Mouse (Mus musculus) neural tube, embryonic 11.5 days (tissue): ENCODE measurements around the gene Itpr1. TPM values are rescaled to one million over a fixed set of nuclear protein-coding genes. Genes with fewer than 3 reads are reported as not detected.

Experiments
- ATAC-seq: fragments of 200-750 bp; cut with Nextera tagmentation; 2 replicates; pipeline ENCODE4 v1.8.0; 2017; ENCODE audit warnings: moderate number of reproducible peaks, mild to moderate bottlenecking, moderate TSS enrichment, moderate library complexity; ENCODE audit not compliant: insufficient read depth, low FRiP score, low TSS enrichment
- DNase-seq: peaks from one replicate; pipeline ENCODE4 v3.0.0-alpha.2; 2015; ENCODE audit warnings: low spot score
- H3K27ac ChIP-seq: fragments of 300-500 bp; sonication (generic); 2 replicates; pipeline ENCODE4 v1.5.1; 2014; ENCODE audit warnings: low read depth, mild to moderate bottlenecking, low read length
- H3K27me3 ChIP-seq: fragments of 300-500 bp; sonication (generic); 2 replicates; pipeline ENCODE4 v1.6.1; 2014; ENCODE audit warnings: mild to moderate bottlenecking, low read length, mixed read lengths; ENCODE audit not compliant: control insufficient read depth, insufficient read depth
- H3K36me3 ChIP-seq: fragments of 300-500 bp; sonication (generic); 2 replicates; pipeline ENCODE4 v1.6.1; 2014; ENCODE audit warnings: mild to moderate bottlenecking, low read length, moderate library complexity, mixed read lengths; ENCODE audit not compliant: control insufficient read depth, insufficient read depth
- H3K4me1 ChIP-seq: fragments of 300-500 bp; sonication (generic); 2 replicates; pipeline ENCODE4 v1.6.1; 2014; ENCODE audit warnings: low read length, mixed read lengths; ENCODE audit not compliant: control insufficient read depth, insufficient read depth
- H3K4me2 ChIP-seq: fragments of 300-500 bp; sonication (generic); 2 replicates; pipeline ENCODE4 v1.6.1; 2014; ENCODE audit warnings: low read depth, mild to moderate bottlenecking, moderate library complexity
- H3K4me3 ChIP-seq: fragments of 300-500 bp; sonication (generic); 2 replicates; pipeline ENCODE4 v1.5.1; 2014; ENCODE audit warnings: low read depth, low read length
- H3K9ac ChIP-seq: fragments of 300-500 bp; sonication (generic); 2 replicates; pipeline ENCODE4 v1.6.1; 2014; ENCODE audit warnings: mild to moderate bottlenecking, low read length
- H3K9me3 ChIP-seq: fragments of 300-500 bp; sonication (generic); 2 replicates; pipeline ENCODE4 v1.6.1; 2016; ENCODE audit warnings: low read length; ENCODE audit not compliant: control insufficient read depth
- WGBS: fragments of 180-500 bp; shearing (Covaris S2); extraction: QIAGEN DNeasy Blood & Tissue Kit; methylation state at CpG from one replicate; pipeline ENCODE4 v1.1.7; 2014; 5-methylcytosine and 5-hydroxymethylcytosine counted together
- polyA plus RNA-seq: library from polyadenylated mRNA; unstranded; fragments of >200 nt; fragmentation: Nextera tagmentation; extraction: Ambion mirVana; gene quantifications from 2 replicates; pipeline ENCODE4 v1.2.1, GENCODE M21; 2014

Itpr1 gene
- polyA plus RNA-seq, 1 experiment from 2014 or later = 8.4 TPM

DNA sequence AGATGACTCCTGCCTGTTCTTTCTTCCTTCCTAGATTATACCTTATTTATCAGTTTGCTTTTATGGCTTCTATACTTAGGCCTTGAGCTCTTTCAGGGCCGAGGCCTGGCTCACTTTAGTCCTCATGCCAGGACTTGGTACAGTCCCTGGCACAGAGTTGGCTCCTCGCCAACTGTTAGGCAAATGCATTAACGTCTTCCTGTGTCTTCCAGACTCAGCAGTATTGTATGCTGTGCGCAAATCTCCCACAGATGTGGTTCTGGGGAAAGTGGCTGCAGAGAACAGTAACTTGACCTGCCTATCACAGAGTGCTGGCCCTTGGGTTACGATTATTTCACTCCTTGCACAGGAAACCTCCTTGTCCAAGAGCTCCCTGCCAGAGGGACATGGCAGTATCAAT lies 27.9 kb downstream of the Itpr1 start:
- Histone ChIP-seq H3K9ac (no peak overlapping the region), H3K9me3 (no peaks in the 10 kb centered on the region), H3K27ac (no peak overlapping the region), H3K4me1 (peaks cover 2% of the 10 kb centered on the region; the same call in 1 of the 2 replicates), H3K27me3 (no peaks in the 10 kb centered on the region), H3K4me3 (no peak overlapping the region), H3K4me2 (no peak overlapping the region), H3K36me3 (no peaks in the 10 kb centered on the region)
- WGBS = 77% methylated on average over 5 of the region's 5 CpGs
- no peak for ATAC-seq
- no peak for DNase-seq

DNA sequence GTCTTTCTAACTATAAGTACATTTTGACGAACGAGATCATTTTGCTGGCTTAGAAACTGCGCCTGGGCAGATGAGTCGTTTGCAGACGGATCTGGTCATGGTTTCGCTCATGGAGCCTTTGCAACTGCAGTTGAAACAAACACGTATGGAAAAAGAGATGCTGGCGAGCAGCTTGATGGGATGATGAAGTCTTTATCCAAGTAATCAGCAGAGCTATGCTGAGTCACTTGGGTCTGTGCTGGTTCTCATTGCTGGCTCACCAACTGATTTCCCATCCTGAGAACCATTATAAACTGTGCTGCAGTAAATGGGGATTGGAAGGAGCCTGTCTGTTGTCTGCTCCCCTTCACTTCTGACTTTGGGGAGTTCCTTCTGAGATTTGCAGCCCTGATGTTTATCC lies 31.7 kb downstream of the Itpr1 start:
- DNase-seq (no peak), ATAC-seq (no peak)
- peaks cover 4% of the 10 kb centered on the region; the same call in 1 of the 2 replicates for H3K4me1 ChIP-seq
- H3K4me2 ChIP-seq = no peak overlapping the region
- no peak overlapping the region for H3K9ac ChIP-seq
- no peaks in the 10 kb centered on the region for H3K36me3 ChIP-seq
- H3K27me3 ChIP-seq = no peaks in the 10 kb centered on the region
- H3K9me3 ChIP-seq = no peaks in the 10 kb centered on the region
- no peak overlapping the region for H3K27ac ChIP-seq
- no peak overlapping the region for H3K4me3 ChIP-seq
- 92% methylated on average over 8 of the region's 8 CpGs for WGBS

DNA sequence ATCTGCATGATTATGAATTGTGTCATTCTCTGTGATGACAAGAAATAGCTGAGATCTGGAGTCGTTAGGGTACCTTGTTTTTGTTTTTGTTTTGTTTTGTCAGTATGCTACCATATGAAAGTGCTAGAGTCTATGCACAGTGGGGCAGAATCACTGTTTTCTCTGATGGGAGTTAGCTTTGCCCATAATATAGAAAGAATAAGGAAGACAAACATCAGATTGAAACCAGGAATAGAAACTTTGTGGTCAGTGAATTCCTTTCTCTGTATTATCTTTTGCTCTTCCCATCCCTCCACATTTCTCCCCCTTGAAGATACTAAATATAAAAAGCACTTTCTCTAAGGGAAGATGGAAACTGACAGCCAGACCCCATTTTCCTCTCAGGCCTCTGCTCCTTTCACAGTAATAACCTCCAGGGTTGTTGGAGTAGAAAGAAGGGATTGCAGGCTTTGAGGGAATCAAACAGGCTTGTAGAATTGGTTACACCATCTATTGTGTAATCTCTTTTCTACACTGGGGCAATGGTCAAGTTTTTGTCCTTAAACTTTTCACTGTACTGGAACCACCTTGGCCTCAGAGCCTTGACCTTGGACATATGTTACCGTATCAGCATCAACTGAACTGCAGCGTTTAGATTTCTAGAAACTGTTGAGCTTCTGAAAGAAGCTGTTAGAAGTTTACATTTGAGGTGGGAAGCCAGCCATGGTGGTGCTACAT lies 33.6 kb downstream of the Itpr1 start:
- no peak overlapping the region for H3K4me2 ChIP-seq
- no peak for ATAC-seq
- H3K36me3 ChIP-seq = no peaks in the 10 kb centered on the region
- no peak overlapping the region for H3K27ac ChIP-seq
- no peak for DNase-seq
- H3K9me3 ChIP-seq = no peaks in the 10 kb centered on the region
- WGBS = 87% methylated on average over 3 of the region's 3 CpGs
- no peaks in the 10 kb centered on the region for H3K27me3 ChIP-seq
- H3K9ac ChIP-seq = no peak overlapping the region
- peaks cover 4% of the 10 kb centered on the region; the same call in 1 of the 2 replicates for H3K4me1 ChIP-seq
- no peak overlapping the region for H3K4me3 ChIP-seq

DNA sequence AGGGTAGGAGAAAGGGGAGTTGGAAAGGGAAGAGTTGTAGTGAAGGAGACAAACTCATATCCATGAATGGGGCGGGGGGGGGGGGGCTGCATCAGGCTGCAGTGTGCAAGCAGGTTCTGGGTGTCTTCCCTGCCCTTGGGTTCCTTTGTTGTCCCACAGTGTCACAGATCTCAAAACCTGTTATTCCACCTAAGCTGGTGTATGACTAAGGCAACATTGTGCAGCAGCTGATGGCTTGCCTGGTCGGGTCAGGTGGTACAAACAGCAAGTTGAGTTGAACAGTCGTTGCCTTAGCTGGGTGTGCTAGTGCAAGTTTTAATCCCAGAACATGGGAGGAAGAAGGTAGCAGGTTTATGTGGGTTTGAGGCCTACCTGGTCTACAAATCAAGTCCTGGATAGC lies 34.3 kb downstream of the Itpr1 start:
- Histone ChIP-seq H3K27me3 (no peaks in the 10 kb centered on the region), H3K4me1 (peaks cover 4% of the 10 kb centered on the region; the same call in 1 of the 2 replicates), H3K9me3 (no peaks in the 10 kb centered on the region), H3K4me3 (no peak overlapping the region), H3K27ac (no peak overlapping the region), H3K36me3 (no peaks in the 10 kb centered on the region), H3K4me2 (no peak overlapping the region), H3K9ac (no peak overlapping the region)
- 88% methylated on average over 3 of the region's 3 CpGs for WGBS
- DNase-seq (no peak), ATAC-seq (no peak)

DNA sequence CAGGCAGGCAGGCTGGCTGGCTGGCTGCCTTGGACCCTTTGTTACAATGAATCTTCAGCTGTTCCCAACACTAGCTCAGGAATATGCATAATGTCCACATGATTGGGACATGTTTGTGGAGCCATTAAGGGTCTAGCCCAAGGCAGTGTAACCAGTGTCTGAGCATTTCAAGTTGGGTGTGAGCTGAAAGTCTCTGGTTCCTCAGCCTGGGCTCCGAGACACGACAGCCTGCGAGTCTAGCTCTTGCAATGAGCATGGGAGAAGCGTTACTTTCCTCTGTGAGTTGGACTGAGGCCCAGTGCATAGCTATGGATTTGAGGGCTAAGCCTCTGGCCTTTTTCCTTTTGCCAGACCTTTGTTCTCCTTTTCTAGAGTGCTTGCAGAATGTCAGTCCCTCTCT lies 35.6 kb downstream of the Itpr1 start:
- no peak; the same call in 1 of the 2 replicates for ATAC-seq
- Histone ChIP-seq H3K4me3 (no peak overlapping the region), H3K9me3 (no peaks in the 10 kb centered on the region), H3K4me1 (peaks cover 4% of the 10 kb centered on the region; the same call in 1 of the 2 replicates), H3K36me3 (no peaks in the 10 kb centered on the region), H3K9ac (no peak overlapping the region), H3K27me3 (no peaks in the 10 kb centered on the region), H3K27ac (0 out of 2 replicates have a peak overlapping the region, but pooled peaks have one; percentile 24), H3K4me2 (no peak overlapping the region)
- 79% methylated on average over 4 of the region's 4 CpGs for WGBS
- no peak for DNase-seq

DNA sequence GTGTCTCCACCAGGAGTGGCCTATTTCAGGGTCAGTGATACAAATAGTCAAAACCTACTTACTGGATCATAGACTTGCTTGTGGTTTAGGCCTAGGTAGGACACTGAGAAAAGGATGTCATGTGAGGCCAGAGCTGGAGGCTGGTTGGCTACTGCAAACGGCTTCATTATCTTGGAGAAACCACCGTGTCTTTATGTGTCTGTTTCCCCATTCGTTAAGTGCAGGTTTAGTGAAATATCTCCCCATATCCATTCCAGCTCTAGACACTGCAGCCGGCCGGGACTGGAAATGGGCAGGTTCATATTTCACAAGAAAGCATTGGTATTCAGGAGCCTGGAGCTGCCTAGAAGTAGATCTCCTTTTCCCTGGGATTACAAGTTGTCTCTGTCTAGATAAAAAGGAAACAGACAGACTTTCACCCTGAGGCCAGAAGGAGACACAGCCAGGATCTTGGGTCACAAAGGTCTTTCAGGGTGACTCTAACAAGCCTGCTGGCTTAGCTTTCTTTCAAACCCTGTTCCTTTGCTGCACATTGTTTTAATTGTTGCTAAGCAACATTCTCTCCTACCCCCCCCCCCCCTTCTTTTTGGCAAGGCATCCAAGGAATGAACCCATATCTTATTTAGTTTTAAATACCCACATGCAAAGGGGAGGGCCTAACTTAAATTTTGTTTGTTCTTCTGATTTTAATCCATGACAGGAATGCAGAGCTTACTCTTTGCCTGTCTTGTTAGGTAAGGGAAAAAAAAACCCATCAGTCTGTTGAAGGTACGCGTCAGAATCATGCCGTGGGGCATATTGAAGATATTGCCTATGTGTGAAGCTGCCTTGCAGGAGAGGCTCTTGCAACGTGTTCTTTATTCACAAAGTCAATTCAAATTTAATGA lies 36.4 kb downstream of the Itpr1 start:
- 47% methylated on average over 9 of the region's 9 CpGs for WGBS
- H3K4me2 ChIP-seq = no peak overlapping the region
- H3K36me3 ChIP-seq = no peaks in the 10 kb centered on the region
- no peak overlapping the region for H3K9ac ChIP-seq
- H3K4me1 ChIP-seq = peaks cover 4% of the 10 kb centered on the region; the same call in 1 of the 2 replicates
- ATAC-seq = peak; percentile 40; the same call in 1 of the 2 replicates
- H3K27me3 ChIP-seq = no peaks in the 10 kb centered on the region
- H3K9me3 ChIP-seq = no peaks in the 10 kb centered on the region
- H3K27ac ChIP-seq = no peak overlapping the region
- peak; percentile 52 for DNase-seq
- no peak overlapping the region for H3K4me3 ChIP-seq

DNA sequence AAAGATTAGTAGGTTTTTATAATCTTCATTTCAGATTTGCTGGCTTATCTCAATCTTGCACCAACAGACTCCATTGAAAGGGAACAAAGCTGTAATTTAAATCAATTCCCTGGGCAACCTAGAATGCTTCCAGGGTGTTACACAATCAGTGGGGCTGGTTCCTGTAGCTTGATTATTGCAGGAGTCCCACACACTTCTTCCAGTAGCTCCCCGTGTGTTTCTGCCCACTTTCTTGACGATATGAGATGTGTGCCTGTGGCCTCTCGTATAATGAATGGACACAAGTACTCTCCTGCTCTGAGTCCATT lies 37.0 kb downstream of the Itpr1 start:
- H3K27me3 ChIP-seq = no peaks in the 10 kb centered on the region
- H3K4me1 ChIP-seq = peaks cover 4% of the 10 kb centered on the region; the same call in 1 of the 2 replicates
- DNase-seq = no peak
- 75% methylated on average over 3 of the region's 3 CpGs for WGBS
- no peak overlapping the region for H3K9ac ChIP-seq
- H3K36me3 ChIP-seq = no peaks in the 10 kb centered on the region
- no peak overlapping the region for H3K4me3 ChIP-seq
- H3K4me2 ChIP-seq = no peak overlapping the region
- no peaks in the 10 kb centered on the region for H3K9me3 ChIP-seq
- no peak for ATAC-seq
- H3K27ac ChIP-seq = no peak overlapping the region

DNA sequence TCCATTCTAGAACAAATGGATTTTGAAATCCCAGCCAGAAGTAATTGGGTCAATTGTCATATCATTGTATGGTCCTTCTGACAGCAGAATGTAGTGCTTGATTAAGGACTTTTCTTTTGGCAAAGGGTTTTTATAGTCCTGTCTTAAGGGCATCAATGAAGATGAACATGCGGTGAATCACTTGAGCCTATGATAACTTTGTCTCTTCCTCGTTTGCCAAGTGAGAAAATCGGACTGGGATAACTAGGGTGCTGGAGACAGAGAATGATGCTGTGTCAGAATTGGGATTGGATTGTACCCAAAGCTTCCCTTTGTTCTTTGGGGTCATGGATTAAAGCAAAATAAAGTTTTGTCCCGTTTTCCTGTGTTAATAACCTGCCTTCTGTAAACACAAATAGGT lies 37.5 kb downstream of the Itpr1 start:
- DNase-seq = no peak
- Histone ChIP-seq H3K4me3 (no peak overlapping the region), H3K27me3 (no peaks in the 10 kb centered on the region), H3K9ac (no peak overlapping the region), H3K4me2 (no peak overlapping the region), H3K4me1 (peaks cover 4% of the 10 kb centered on the region; the same call in 1 of the 2 replicates), H3K9me3 (no peaks in the 10 kb centered on the region), H3K36me3 (no peaks in the 10 kb centered on the region), H3K27ac (no peak overlapping the region)
- WGBS = 86% methylated on average over 4 of the region's 4 CpGs
- no peak for ATAC-seq
